Mouse (Mus musculus) G1E (cell line): ENCODE data around the gene Atf7ip. TPM values are rescaled to one million over a fixed set of nuclear protein-coding genes. Genes with fewer than 3 reads are reported as not detected.

ENCODE experiments used
- ATAC-seq: 2 replicates; pipeline ENCODE4 v1.8.0; 2016; ENCODE audit warnings: mild to moderate bottlenecking; ENCODE audit not compliant: insufficient number of reproducible peaks, poor library complexity, low FRiP score, severe bottlenecking; ENCODE audit errors: extremely low read depth
- DNase-seq: peaks from one replicate; pipeline ENCODE4 v3.0.0; 2012; ENCODE audit warnings: low spot score
- H3K27me3 ChIP-seq: 2 replicates; pipeline ENCODE4 v1.6.1; 2012; ENCODE audit warnings: mild to moderate bottlenecking, low read length, inconsistent platforms; ENCODE audit not compliant: insufficient read depth
- H3K36me3 ChIP-seq: replicated peaks from 2 replicates; pipeline ENCODE3; 2012; ENCODE audit warnings: mild to moderate bottlenecking, inconsistent platforms
- H3K4me1 ChIP-seq: 2 replicates; pipeline ENCODE4 v1.6.1; 2012; ENCODE audit warnings: low read depth, low read length, inconsistent platforms, mixed read lengths; ENCODE audit not compliant: insufficient read depth
- H3K4me3 ChIP-seq: 2 replicates; pipeline ENCODE4 v1.5.1; 2012; ENCODE audit warnings: low read depth, mild to moderate bottlenecking, inconsistent platforms, low read length, moderate library complexity, mixed read lengths
- H3K9me3 ChIP-seq: replicated peaks from 2 replicates; pipeline ENCODE4 v1.6.1; 2012; ENCODE audit warnings: inconsistent platforms
- CTCF ChIP-seq: IDR thresholded peaks from 2 replicates; pipeline ENCODE4 v1.5.1; 2012; ENCODE audit warnings: low read depth, low read length, inconsistent platforms, mixed read lengths
- GATA1 ChIP-seq: IDR thresholded peaks from 2 replicates; pipeline ENCODE4 v1.6.1; 2012; ENCODE audit warnings: borderline replicate concordance, low read length, inconsistent platforms, mixed read lengths
- GATA2 ChIP-seq: IDR thresholded peaks from 2 replicates; pipeline ENCODE4 v1.6.1; 2012; ENCODE audit warnings: low read depth, low read length, inconsistent platforms, borderline replicate concordance
- POLR2AphosphoS5 ChIP-seq: IDR thresholded peaks from 2 replicates; pipeline ENCODE4 v1.6.1; 2012; ENCODE audit warnings: low read depth, low read length, inconsistent platforms; ENCODE audit not compliant: insufficient replicate concordance
- TAL1 ChIP-seq: conservative IDR thresholded peaks from 2 replicates; pipeline ENCODE4 v1.6.1; 2012; ENCODE audit warnings: low read depth, low read length, inconsistent platforms, mixed read lengths
- polyA plus RNA-seq: library from polyadenylated mRNA; stranded (reverse); fragments of >175 nt; gene quantifications from 2 replicates; pipeline ENCODE4 v1.2.3, GENCODE M21; 2012
- total RNA-seq, 2 experiments: library from RNA; stranded (forward) in 1 of 2; stranded (reverse) in 1 of 2; fragments of 200-1000 nt in 1 of 2; fragments of >200 nt in 1 of 2; fragmentation: Nextera tagmentation in 1 of 2; gene quantifications; 2 replicates each; pipeline ENCODE4 v1.2.3; 2014 to 2017

Atf7ip gene
- total and polyA plus RNA-seq, 3 experiments, result 24.2 to 192 (median 34.6) TPM

DNA sequence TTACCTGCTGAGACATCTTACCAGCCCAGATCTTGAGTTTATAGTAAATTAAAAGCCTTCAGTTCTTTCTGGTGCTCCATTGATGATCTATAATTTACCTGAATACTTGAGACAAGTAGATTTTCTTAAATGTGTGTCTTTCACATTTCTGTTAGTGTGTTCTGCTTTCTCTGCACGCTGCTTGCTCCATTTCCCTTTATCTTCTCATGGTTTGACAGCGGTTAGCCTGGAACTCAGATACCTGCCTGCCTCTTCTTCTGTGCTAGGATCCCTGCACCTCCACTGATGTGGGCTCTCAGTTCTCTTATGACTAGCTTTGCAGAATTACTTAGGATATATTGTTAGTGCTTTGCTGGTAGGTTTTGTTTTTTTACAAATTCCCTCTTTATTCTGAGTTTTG, 40.3 kb downstream of the Atf7ip start:
- Histone ChIP-seq H3K4me3 (no peak overlapping the region), H3K27me3 (no peaks in the 10 kb centered on the region), H3K9me3 (no peaks in the 10 kb centered on the region; the same call in 1 of the 2 replicates), H3K36me3 (peaks cover 27% of the 10 kb centered on the region), H3K4me1 (peaks cover 52% of the 10 kb centered on the region)
- TF ChIP-seq GATA2, result no peak
- TF ChIP-seq TAL1, result no peak
- no peak for TF ChIP-seq GATA1
- TF ChIP-seq POLR2AphosphoS5, result no peak
- TF ChIP-seq CTCF, result no peak
- DNase-seq, result no peak
- ATAC-seq, result no peak

DNA sequence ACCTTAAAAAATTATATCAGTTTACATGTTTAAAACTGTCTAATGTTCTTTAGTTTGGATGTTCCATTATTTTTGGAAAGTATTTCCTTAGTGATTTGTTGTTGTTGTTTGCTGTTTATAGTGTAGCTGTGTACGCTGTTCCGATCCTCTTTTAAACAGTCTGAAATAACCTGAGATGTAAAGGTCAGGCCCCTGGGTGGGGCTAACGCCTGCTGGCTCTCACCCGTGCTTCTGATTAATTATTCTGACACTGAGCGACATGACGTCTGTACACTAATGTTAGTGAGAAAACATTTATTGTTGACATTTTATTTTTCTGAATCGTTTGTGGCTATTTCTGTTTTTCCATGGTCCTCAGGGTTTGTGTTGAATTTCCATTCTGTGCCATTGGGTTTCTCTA, 41.0 kb downstream of the Atf7ip start:
- Histone ChIP-seq H3K36me3 (peaks cover 20% of the 10 kb centered on the region), H3K4me1 (peaks cover 46% of the 10 kb centered on the region), H3K4me3 (no peak overlapping the region), H3K27me3 (no peaks in the 10 kb centered on the region), H3K9me3 (no peaks in the 10 kb centered on the region; the same call in 1 of the 2 replicates)
- TF ChIP-seq GATA2, result no peak
- no peak for TF ChIP-seq POLR2AphosphoS5
- no peak for TF ChIP-seq GATA1
- TF ChIP-seq TAL1, result no peak
- no peak for TF ChIP-seq CTCF
- DNase-seq, result peak; percentile 23
- peak; percentile 62 for ATAC-seq

DNA sequence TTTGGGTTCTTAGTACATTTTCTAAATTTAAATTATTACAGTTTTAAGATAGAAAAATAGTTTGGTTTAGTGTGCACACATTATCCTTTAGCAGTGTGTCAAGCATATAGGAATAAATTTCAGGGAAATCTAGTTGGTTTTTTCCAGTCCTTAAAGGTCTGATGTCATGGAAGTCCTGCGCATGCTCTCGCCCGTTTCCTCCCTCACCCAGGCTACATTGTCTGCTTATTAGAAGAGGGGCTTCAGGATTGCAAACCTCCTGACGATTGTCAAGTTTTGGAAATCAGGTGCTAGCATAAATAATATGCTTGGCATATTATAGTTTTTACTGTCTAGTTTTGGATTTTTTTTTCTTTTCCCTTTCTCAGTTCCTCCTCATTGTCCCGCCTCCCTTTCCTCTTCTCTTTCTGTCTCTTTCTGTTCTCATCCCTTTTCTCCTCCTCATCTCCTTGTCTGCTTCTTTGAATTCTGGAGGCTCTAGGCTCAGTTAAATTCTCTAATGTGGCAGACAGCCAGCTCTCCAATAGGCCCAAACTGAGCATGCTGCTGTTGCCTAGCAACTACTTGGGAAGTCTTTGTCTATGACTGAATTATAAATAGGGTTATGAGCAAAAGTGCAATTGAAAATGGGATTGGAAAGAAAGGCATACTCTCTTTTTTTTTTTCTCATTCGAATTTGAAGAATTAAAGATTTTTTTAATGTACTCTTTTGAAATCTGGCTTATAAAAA, 42.2 kb downstream of the Atf7ip start:
- no peak for TF ChIP-seq POLR2AphosphoS5
- TF ChIP-seq GATA2, result no peak
- TF ChIP-seq TAL1, result no peak
- TF ChIP-seq CTCF, result no peak
- no peak for TF ChIP-seq GATA1
- Histone ChIP-seq H3K4me1 (peaks cover 44% of the 10 kb centered on the region), H3K4me3 (no peak overlapping the region), H3K36me3 (peaks cover 18% of the 10 kb centered on the region), H3K9me3 (no peaks in the 10 kb centered on the region; the same call in 1 of the 2 replicates), H3K27me3 (no peaks in the 10 kb centered on the region)
- ATAC-seq (no peak), DNase-seq (no peak)

DNA sequence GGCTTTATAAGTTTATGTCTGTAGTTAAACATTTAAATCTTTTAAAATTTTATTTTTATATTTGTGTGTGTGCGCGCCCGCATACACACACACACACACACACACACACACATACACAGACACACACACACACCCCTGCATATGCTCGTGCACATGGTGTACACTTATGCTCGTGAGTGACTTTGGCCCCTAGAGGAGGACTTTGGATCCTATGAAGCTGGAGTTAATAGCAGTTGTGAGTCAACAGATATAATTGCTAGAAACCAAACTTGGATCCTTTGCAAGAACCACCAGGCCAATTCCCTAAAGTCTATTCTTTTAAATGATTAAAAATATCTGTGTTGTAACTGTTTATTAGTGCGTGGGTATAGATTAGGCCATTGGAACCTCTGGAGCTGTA, 42.8 kb downstream of the Atf7ip start:
- no peak for ATAC-seq
- no peak for DNase-seq
- Histone ChIP-seq H3K9me3 (no peaks in the 10 kb centered on the region; the same call in 1 of the 2 replicates), H3K36me3 (peaks cover 16% of the 10 kb centered on the region), H3K4me3 (no peak overlapping the region), H3K4me1 (peaks cover 41% of the 10 kb centered on the region), H3K27me3 (no peaks in the 10 kb centered on the region)
- TF ChIP-seq CTCF, result no peak
- no peak for TF ChIP-seq POLR2AphosphoS5
- TF ChIP-seq GATA1, result no peak
- no peak for TF ChIP-seq GATA2
- no peak for TF ChIP-seq TAL1

DNA sequence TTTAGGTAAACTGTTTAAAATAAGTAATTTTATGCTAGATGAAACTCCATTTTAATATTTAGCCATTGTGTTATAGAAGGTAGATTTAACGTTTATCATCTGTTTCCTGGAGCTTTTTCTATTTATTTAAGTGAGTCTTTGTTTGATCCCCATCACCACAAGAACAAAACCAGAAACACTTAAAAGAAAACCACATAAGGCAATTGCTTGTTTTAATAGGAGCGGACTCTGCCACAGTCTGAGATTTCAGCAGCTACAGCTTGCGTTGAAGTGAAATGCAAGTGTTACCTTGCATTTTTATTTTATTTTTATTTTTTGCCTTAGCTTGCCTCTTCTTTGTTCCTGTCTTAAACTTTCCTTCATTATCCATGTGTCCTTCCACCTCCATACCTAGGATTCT, 43.6 kb downstream of the Atf7ip start:
- no peak for DNase-seq
- no peaks in the 10 kb centered on the region; the same call in 1 of the 2 replicates for H3K9me3 ChIP-seq
- no peaks in the 10 kb centered on the region for H3K27me3 ChIP-seq
- H3K4me1 ChIP-seq, result peaks cover 38% of the 10 kb centered on the region
- H3K4me3 ChIP-seq, result no peak overlapping the region
- no peak for ATAC-seq
- peaks cover 14% of the 10 kb centered on the region for H3K36me3 ChIP-seq
- TF ChIP-seq GATA2 (no peak), POLR2AphosphoS5 (no peak), GATA1 (no peak), CTCF (no peak), TAL1 (no peak)

DNA sequence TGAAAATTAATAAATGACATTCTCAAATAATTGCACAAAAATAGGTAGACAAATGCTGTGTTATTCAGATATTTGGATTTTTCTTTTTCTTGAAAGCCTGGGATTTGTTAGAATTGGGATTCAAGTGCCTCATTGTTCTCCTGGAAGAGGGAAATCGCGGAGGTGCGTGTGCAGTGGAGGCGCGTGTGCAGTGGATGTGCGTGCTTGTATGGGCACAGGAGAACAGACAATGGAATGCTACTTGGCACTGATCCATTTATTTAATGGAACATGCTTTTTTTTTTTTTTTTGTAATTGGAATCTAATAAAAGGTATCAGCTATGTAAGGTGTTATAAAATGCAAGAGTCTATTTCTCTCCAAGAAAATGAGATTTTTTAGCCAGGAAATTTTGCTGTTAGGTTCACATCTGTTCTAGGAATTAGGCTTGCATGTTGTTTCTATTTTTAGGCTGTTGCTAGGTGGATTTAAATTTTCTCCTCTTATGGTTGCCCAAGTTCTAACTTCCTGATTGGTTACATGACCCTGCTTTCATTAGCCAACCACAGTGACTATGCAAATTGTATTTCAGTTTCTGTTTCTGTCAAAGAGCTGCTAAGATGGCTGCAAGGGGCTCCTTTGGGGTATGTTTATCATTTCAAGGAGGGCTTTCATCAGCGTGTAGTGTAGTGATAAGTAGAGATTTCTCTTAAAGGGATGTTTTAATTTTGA, 44.8 kb downstream of the Atf7ip start:
- DNase-seq (peak; percentile 6), ATAC-seq (0 out of 2 replicates have a peak, but pooled peaks have one; percentile 1)
- Histone ChIP-seq H3K4me3 (no peak overlapping the region; the same call in 1 of the 2 replicates), H3K4me1 (peaks cover 35% of the 10 kb centered on the region), H3K9me3 (no peaks in the 10 kb centered on the region; the same call in 1 of the 2 replicates), H3K27me3 (no peaks in the 10 kb centered on the region), H3K36me3 (peaks cover 9% of the 10 kb centered on the region)
- no peak for TF ChIP-seq TAL1
- no peak for TF ChIP-seq GATA1
- no peak for TF ChIP-seq GATA2
- no peak for TF ChIP-seq CTCF
- TF ChIP-seq POLR2AphosphoS5, result no peak
